Mouse (Mus musculus) heart, embryonic 11.5 days (tissue): ENCODE measurements around the gene Ttc23l. TPM values are rescaled to one million over a fixed set of nuclear protein-coding genes. Genes with fewer than 3 reads are reported as not detected.
"Not testable (repeated sequence)": the region's sequence is repeated elsewhere in the genome, so short reads cannot be mapped to it uniquely, and the experiment has no call there.

Experiments used
- ATAC-seq: fragments of 200-750 bp; cut with Nextera tagmentation; replicated peaks from 2 replicates; pipeline ENCODE4 v1.8.0; 2017; ENCODE audit warnings: moderate library complexity; ENCODE audit not compliant: insufficient number of reproducible peaks, low FRiP score, low TSS enrichment
- H3K27ac ChIP-seq: fragments of 300-500 bp; sonication (generic); 2 replicates; pipeline ENCODE4 v1.5.1; 2014; ENCODE audit warnings: mild to moderate bottlenecking, low read depth, low read length
- H3K27me3 ChIP-seq: fragments of 300-500 bp; sonication (generic); 2 replicates; pipeline ENCODE4 v1.6.1; 2014; ENCODE audit warnings: mild to moderate bottlenecking, low read length, mixed read lengths; ENCODE audit not compliant: control insufficient read depth, insufficient read depth
- H3K36me3 ChIP-seq: fragments of 300-500 bp; sonication (generic); 2 replicates; pipeline ENCODE4 v1.6.1; 2014; ENCODE audit warnings: mild to moderate bottlenecking, low read length, moderate library complexity, mixed read lengths; ENCODE audit not compliant: control insufficient read depth, insufficient read depth
- H3K4me1 ChIP-seq: fragments of 300-500 bp; sonication (generic); 2 replicates; pipeline ENCODE4 v1.6.1; 2014; ENCODE audit warnings: low read length; ENCODE audit not compliant: control insufficient read depth, insufficient read depth
- H3K4me2 ChIP-seq: fragments of 300-500 bp; sonication (generic); 2 replicates; pipeline ENCODE4 v1.6.1; 2014; ENCODE audit warnings: mild to moderate bottlenecking, moderate library complexity
- H3K4me3 ChIP-seq: fragments of 300-500 bp; sonication (generic); 2 replicates; pipeline ENCODE4 v1.5.1; 2014; ENCODE audit warnings: low read depth, low read length
- H3K9ac ChIP-seq: fragments of 300-500 bp; sonication (generic); 2 replicates; pipeline ENCODE4 v1.6.1; 2014; ENCODE audit warnings: mild to moderate bottlenecking, low read depth, low read length, moderate library complexity
- H3K9me3 ChIP-seq: fragments of 300-500 bp; sonication (generic); replicated peaks from 2 replicates; pipeline ENCODE4 v1.6.1; 2016; ENCODE audit warnings: low read length; ENCODE audit not compliant: control insufficient read depth
- WGBS: fragments of 180-500 bp; shearing (Covaris S2); extraction: QIAGEN DNeasy Blood & Tissue Kit; methylation state at CpG from one replicate; pipeline ENCODE4 v1.1.7; 2014; ENCODE audit not compliant: insufficient replicate concordance; 5-methylcytosine and 5-hydroxymethylcytosine counted together
- polyA plus RNA-seq: library from polyadenylated mRNA; unstranded; fragments of >200 nt; fragmentation: Nextera tagmentation; extraction: Ambion mirVana; gene quantifications from 2 replicates; pipeline ENCODE4 v1.2.1, GENCODE M21; 2014

The Ttc23l gene
- polyA plus RNA-seq, 1 experiment from 2014 or later, result not detected

- no peak overlapping the region for H3K9ac ChIP-seq
- no peaks in the 10 kb centered on the region; the same call in 1 of the 2 replicates for H3K27me3 ChIP-seq
- H3K36me3 ChIP-seq, result no peaks in the 10 kb centered on the region
- no peaks in the 10 kb centered on the region for H3K4me1 ChIP-seq
- no peak overlapping the region for H3K4me3 ChIP-seq
- H3K27ac ChIP-seq, result no peak overlapping the region
- H3K9me3 ChIP-seq, result no peaks in the 10 kb centered on the region
- no peak overlapping the region for H3K4me2 ChIP-seq
- ATAC-seq, result no peak
- 79% methylated on average over 16 of the region's 16 CpGs for WGBS
Observed at GRCm38 (mm10) chr15:10540271-10541088, 18.0 kb downstream of the Ttc23l start.

GRCm38 (mm10) chr15:10535969-10536368 is 22.5 kb downstream of the Ttc23l start:
- Histone ChIP-seq H3K27ac (no peak overlapping the region), H3K9ac (no peak overlapping the region), H3K9me3 (no peaks in the 10 kb centered on the region), H3K4me3 (no peak overlapping the region), H3K36me3 (no peaks in the 10 kb centered on the region), H3K27me3 (no peaks in the 10 kb centered on the region; the same call in 1 of the 2 replicates), H3K4me1 (no peaks in the 10 kb centered on the region), H3K4me2 (no peak overlapping the region)
- ATAC-seq, result no peak
- WGBS, result 72% methylated on average over 7 of the region's 7 CpGs

GRCm38 (mm10) chr15:10534591-10534990 is 23.9 kb downstream of the Ttc23l start:
- no peak for ATAC-seq

GRCm38 (mm10) chr15:10533361-10533760 is 25.1 kb downstream of the Ttc23l start:
- not testable (repeated sequence) for H3K4me2 ChIP-seq, H3K4me3 ChIP-seq, H3K27me3 ChIP-seq, H3K9me3 ChIP-seq, H3K36me3 ChIP-seq, ATAC-seq, H3K9ac ChIP-seq, H3K27ac ChIP-seq, H3K4me1 ChIP-seq
- 85% methylated on average over 10 of the region's 10 CpGs for WGBS

More at GRCm38 (mm10) chr15:10534591-10534990, 23.9 kb downstream of the Ttc23l start:
- Histone ChIP-seq H3K27ac (no peak overlapping the region), H3K27me3 (no peaks in the 10 kb centered on the region; the same call in 1 of the 2 replicates), H3K4me1 (no peaks in the 10 kb centered on the region), H3K9me3 (no peaks in the 10 kb centered on the region), H3K4me3 (no peak overlapping the region), H3K36me3 (no peaks in the 10 kb centered on the region), H3K4me2 (no peak overlapping the region), H3K9ac (no peak overlapping the region)
- 65% methylated on average over 5 of the region's 5 CpGs for WGBS

GRCm38 (mm10) chr15:10531352-10531751 is 27.1 kb downstream of the Ttc23l start:
- WGBS, result 45% methylated on average over 4 of the region's 4 CpGs
- H3K4me3 ChIP-seq, result no peak overlapping the region
- no peaks in the 10 kb centered on the region for H3K4me1 ChIP-seq
- no peak overlapping the region for H3K27ac ChIP-seq
- ATAC-seq, result no peak
- H3K4me2 ChIP-seq, result no peak overlapping the region
- no peaks in the 10 kb centered on the region for H3K27me3 ChIP-seq
- H3K9ac ChIP-seq, result no peak overlapping the region
- H3K9me3 ChIP-seq, result no peaks in the 10 kb centered on the region
- H3K36me3 ChIP-seq, result no peaks in the 10 kb centered on the region

GRCm38 (mm10) chr15:10525896-10526295 is 32.6 kb downstream of the Ttc23l start:
- H3K27ac ChIP-seq, result no peak overlapping the region
- H3K9me3 ChIP-seq, result no peaks in the 10 kb centered on the region
- H3K27me3 ChIP-seq, result no peaks in the 10 kb centered on the region
- ATAC-seq, result no peak
- WGBS, result 65% methylated on average over 1 of the region's 1 CpGs
- no peak overlapping the region for H3K9ac ChIP-seq
- H3K4me1 ChIP-seq, result no peaks in the 10 kb centered on the region
- no peak overlapping the region for H3K4me3 ChIP-seq
- H3K4me2 ChIP-seq, result no peak overlapping the region
- H3K36me3 ChIP-seq, result no peaks in the 10 kb centered on the region

- no peaks in the 10 kb centered on the region for H3K9me3 ChIP-seq
- H3K4me1 ChIP-seq, result no peaks in the 10 kb centered on the region
- 88% methylated on average over 7 of the region's 7 CpGs for WGBS
Observed at GRCm38 (mm10) chr15:10515166-10515565, 43.3 kb downstream of the Ttc23l start.

GRCm38 (mm10) chr15:10506099-10506498 is 52.4 kb downstream of the Ttc23l start:
- H3K4me1 ChIP-seq, result no peaks in the 10 kb centered on the region
- no peak overlapping the region for H3K9ac ChIP-seq
- no peaks in the 10 kb centered on the region for H3K36me3 ChIP-seq
- 58% methylated on average over 11 of the region's 11 CpGs for WGBS
- no peak overlapping the region for H3K4me2 ChIP-seq
- H3K27me3 ChIP-seq, result no peaks in the 10 kb centered on the region
- no peak overlapping the region for H3K4me3 ChIP-seq
- no peak overlapping the region for H3K27ac ChIP-seq
- H3K9me3 ChIP-seq, result no peaks in the 10 kb centered on the region
- ATAC-seq, result no peak

More at GRCm38 (mm10) chr15:10515166-10515565, 43.3 kb downstream of the Ttc23l start:
- no peak for ATAC-seq
- H3K36me3 ChIP-seq, result no peaks in the 10 kb centered on the region
- H3K9ac ChIP-seq, result no peak overlapping the region
- no peak overlapping the region for H3K4me2 ChIP-seq
- H3K27ac ChIP-seq, result no peak overlapping the region
- H3K4me3 ChIP-seq, result no peak overlapping the region
- no peaks in the 10 kb centered on the region for H3K27me3 ChIP-seq
